Mouse (Mus musculus) megakaryocyte, adult 5-6 weeks (primary cell): ENCODE results near the gene Sult1e1. TPM values are rescaled to one million over a fixed set of nuclear protein-coding genes. Genes with fewer than 3 reads are reported as not detected.

Experiments
- total RNA-seq, 2 experiments: library from RNA; stranded (forward) in 1 of 2; stranded (reverse) in 1 of 2; fragments of 153-499, 151-499 nt in 1 of 2; fragments of 221-1000, 200-1000 nt in 1 of 2; gene quantifications; 2 replicates each; pipeline versions ENCODE4 v1.2.3 to v1.2.4; 2015 to 2017

The Sult1e1 gene
- total RNA-seq, 2 experiments from 2014 or later: not detected

Other genes starting within 250 kb of the Sult1e1 start
- gene Ugt2b38, start 167.4 kb downstream of the Sult1e1 start, total RNA-seq (2015): not detected in 2 replicates
- gene Ugt2b38, start 167.4 kb downstream of the Sult1e1 start, total RNA-seq (2017): not detected in 2 replicates
- gene Ugt2a2, start 109.3 kb downstream of the Sult1e1 start, total RNA-seq (2015): not detected in 2 replicates
- gene Ugt2a2, start 109.3 kb downstream of the Sult1e1 start, total RNA-seq (2017): not detected in 2 replicates
- not detected in 2 replicates for gene Gm43638, start 104.8 kb downstream of the Sult1e1 start, total RNA-seq (2015)
- gene Gm43638, start 104.8 kb downstream of the Sult1e1 start, total RNA-seq (2017): not detected in 2 replicates
- not detected in 2 replicates for gene Ugt2a1, start 100.7 kb downstream of the Sult1e1 start, total RNA-seq (2015)
- not detected in 2 replicates for gene Ugt2a1, start 100.7 kb downstream of the Sult1e1 start, total RNA-seq (2017)
- not detected in 2 replicates for gene Sult1b1, start 53.4 kb downstream of the Sult1e1 start, total RNA-seq (2015)
- gene Sult1b1, start 53.4 kb downstream of the Sult1e1 start, total RNA-seq (2017): not detected in 2 replicates
- gene Sult1d1, start 22.6 kb downstream of the Sult1e1 start, total RNA-seq (2015): not detected in 2 replicates
- gene Sult1d1, start 22.6 kb downstream of the Sult1e1 start, total RNA-seq (2017): not detected in 2 replicates
- not detected in 2 replicates for gene Csn1s1, start 74.6 kb upstream of the Sult1e1 start, total RNA-seq (2015)
- not detected in 2 replicates for gene Csn1s1, start 74.6 kb upstream of the Sult1e1 start, total RNA-seq (2017)
- gene Csn2, start 108.0 kb upstream of the Sult1e1 start, total RNA-seq (2015): not detected in 2 replicates
- not detected in 2 replicates for gene Csn2, start 108.0 kb upstream of the Sult1e1 start, total RNA-seq (2017)
- not detected in 2 replicates for gene Csn1s2a, start 183.0 kb upstream of the Sult1e1 start, total RNA-seq (2015)
- gene Csn1s2a, start 183.0 kb upstream of the Sult1e1 start, total RNA-seq (2017): not detected in 2 replicates
- not detected in 2 replicates for gene Csn1s2b, start 216.5 kb upstream of the Sult1e1 start, total RNA-seq (2015)
- not detected in 2 replicates for gene Csn1s2b, start 216.5 kb upstream of the Sult1e1 start, total RNA-seq (2017)
- not detected in 2 replicates for gene Prr27, start 234.1 kb upstream of the Sult1e1 start, total RNA-seq (2015)
- gene Prr27, start 234.1 kb upstream of the Sult1e1 start, total RNA-seq (2017): not detected in 2 replicates